Mouse (Mus musculus): ENCODE measurements around the gene Tfr2. TPM values are rescaled to one million over a fixed set of nuclear protein-coding genes. Genes with fewer than 3 reads are reported as not detected.

Gene Tfr2
- total and polyA plus RNA-seq, 3 experiments = 96.2 to 112 TPM; not detected in 1

- Histone ChIP-seq H3K4me3 (ENCODE audit: control insufficient read depth in 1 of 2, insufficient read depth in 1 of 2, low read depth in 2 of 2, low read length in 2 of 2) (no peak overlapping the region), H3K27ac (ENCODE audit: control insufficient read depth, low read depth, low read length) (no peak overlapping the region), H3K9me3 (replicated peaks; ENCODE audit: insufficient read depth, low read length) (no peaks in the 10 kb centered on the region), H3K79me2 (ENCODE audit: control insufficient read depth, insufficient read depth, low read length, poor library complexity) (no peaks in the 10 kb centered on the region), H3K27me3 (ENCODE audit: control insufficient read depth in 1 of 2, insufficient read depth in 2 of 2, low read length in 2 of 2) (no peaks in the 10 kb centered on the region), H3K36me3 (ENCODE audit: control insufficient read depth in 1 of 2, insufficient read depth in 2 of 2, low read length in 2 of 2) (no peaks in the 10 kb centered on the region; a peak in 1 of 4 replicates), H3K4me1 (ENCODE audit: control insufficient read depth in 1 of 2, insufficient read depth in 2 of 2, low read length in 2 of 2) (peaks cover 0 to under 1% of the 10 kb centered on the region in 2 experiments; a peak in 2 of 4 replicates), H3K9ac (ENCODE audit: control insufficient read depth, low read depth, low read length, poor library complexity, severe bottlenecking) (no peak overlapping the region)
- no peak for DNase-seq (ENCODE audit: low read depth, low spot score)
- TF ChIP-seq ZKSCAN1 (IDR thresholded peaks at IDR 0.05; ENCODE audit: low read depth, low read length) (no peak), MAX (IDR thresholded peaks at IDR 0.05; ENCODE audit: low read length) (no peak), RAD21 (IDR thresholded peaks at IDR 0.05; ENCODE audit: low read depth, low read length) (no peak), SIN3A (IDR thresholded peaks at IDR 0.05; ENCODE audit: low read length) (no peak), TBP (IDR thresholded peaks at IDR 0.05; ENCODE audit: low read depth, low read length) (no peak)
Measured at GRCm38 (mm10) chr5:137610056-137610455, 40.4 kb downstream of the Tfr2 start.

- TF ChIP-seq ZC3H11A (IDR thresholded peaks at IDR 0.05; ENCODE audit: low read depth, low read length) = no peak
- TF ChIP-seq CHD1 (IDR thresholded peaks at IDR 0.05; ENCODE audit: low read depth, low read length) = no peak
- TF ChIP-seq E2F4 (IDR thresholded peaks at IDR 0.05; ENCODE audit: borderline replicate concordance, low read depth, low read length) = no peak
- TF ChIP-seq POLR2AphosphoS5 (IDR thresholded peaks at IDR 0.05; ENCODE audit: borderline replicate concordance, low read depth, low read length) = no peak
- TF ChIP-seq ZKSCAN1 (IDR thresholded peaks at IDR 0.05; ENCODE audit: low read depth, low read length) = no peak
- TF ChIP-seq ETS1 (IDR thresholded peaks at IDR 0.05; ENCODE audit: low read depth, low read length) = no peak
- no peak for TF ChIP-seq TCF12 (IDR thresholded peaks at IDR 0.05; ENCODE audit: low read depth, low read length)
- TF ChIP-seq MAX (IDR thresholded peaks at IDR 0.05; ENCODE audit: low read length) = no peak
- H3K36me3 ChIP-seq (ENCODE audit: control insufficient read depth in 1 of 2, insufficient read depth in 2 of 2, low read length in 2 of 2) = no peaks in the 10 kb centered on the region
- no peaks in the 10 kb centered on the region for H3K27me3 ChIP-seq (ENCODE audit: control insufficient read depth in 1 of 2, insufficient read depth in 2 of 2, low read length in 2 of 2)
- no peak for DNase-seq (ENCODE audit: low read depth, low spot score)
- no peak overlapping the region for H3K27ac ChIP-seq (ENCODE audit: control insufficient read depth, low read depth, low read length)
- no peak overlapping the region for H3K4me3 ChIP-seq (ENCODE audit: control insufficient read depth in 1 of 2, insufficient read depth in 1 of 2, low read depth in 2 of 2, low read length in 2 of 2)
- no peaks in the 10 kb centered on the region for H3K9me3 ChIP-seq (replicated peaks; ENCODE audit: insufficient read depth, low read length)
- no peak overlapping the region for H3K9ac ChIP-seq (ENCODE audit: control insufficient read depth, low read depth, low read length, poor library complexity, severe bottlenecking)
- no peaks in the 10 kb centered on the region for H3K79me2 ChIP-seq (ENCODE audit: control insufficient read depth, insufficient read depth, low read length, poor library complexity)
- no peaks in the 10 kb centered on the region for H3K4me1 ChIP-seq (ENCODE audit: control insufficient read depth in 1 of 2, insufficient read depth in 2 of 2, low read length in 2 of 2)
Measured at GRCm38 (mm10) chr5:137610548-137611244, 41.1 kb downstream of the Tfr2 start.

- Histone ChIP-seq H3K27ac (ENCODE audit: control insufficient read depth, low read depth, low read length) (no peak overlapping the region), H3K79me2 (ENCODE audit: control insufficient read depth, insufficient read depth, low read length, poor library complexity) (no peaks in the 10 kb centered on the region), H3K36me3 (ENCODE audit: control insufficient read depth in 1 of 2, insufficient read depth in 2 of 2, low read length in 2 of 2) (no peaks in the 10 kb centered on the region), H3K9me3 (replicated peaks; ENCODE audit: insufficient read depth, low read length) (no peaks in the 10 kb centered on the region), H3K9ac (ENCODE audit: control insufficient read depth, low read depth, low read length, poor library complexity, severe bottlenecking) (no peak overlapping the region), H3K4me1 (ENCODE audit: control insufficient read depth in 1 of 2, insufficient read depth in 2 of 2, low read length in 2 of 2) (no peaks in the 10 kb centered on the region), H3K4me3 (ENCODE audit: control insufficient read depth in 1 of 2, insufficient read depth in 1 of 2, low read depth in 2 of 2, low read length in 2 of 2) (no peak overlapping the region), H3K27me3 (ENCODE audit: control insufficient read depth in 1 of 2, insufficient read depth in 2 of 2, low read length in 2 of 2) (no peaks in the 10 kb centered on the region)
- no peak for DNase-seq (ENCODE audit: low read depth, low spot score)
- no peak for TF ChIP-seq HCFC1 (IDR thresholded peaks at IDR 0.05; ENCODE audit: low read depth, low read length)
Measured at GRCm38 (mm10) chr5:137611245-137611602, 41.6 kb downstream of the Tfr2 start.

Measured in MEL (cell line).